Mouse (Mus musculus): ENCODE measurements around the gene Fam110c. TPM values are rescaled to one million over a fixed set of nuclear protein-coding genes. Genes with fewer than 3 reads are reported as not detected.

Fam110c gene
- polyA plus RNA-seq, 1 experiment from 2014 or later, result 0.13 TPM

DNA sequence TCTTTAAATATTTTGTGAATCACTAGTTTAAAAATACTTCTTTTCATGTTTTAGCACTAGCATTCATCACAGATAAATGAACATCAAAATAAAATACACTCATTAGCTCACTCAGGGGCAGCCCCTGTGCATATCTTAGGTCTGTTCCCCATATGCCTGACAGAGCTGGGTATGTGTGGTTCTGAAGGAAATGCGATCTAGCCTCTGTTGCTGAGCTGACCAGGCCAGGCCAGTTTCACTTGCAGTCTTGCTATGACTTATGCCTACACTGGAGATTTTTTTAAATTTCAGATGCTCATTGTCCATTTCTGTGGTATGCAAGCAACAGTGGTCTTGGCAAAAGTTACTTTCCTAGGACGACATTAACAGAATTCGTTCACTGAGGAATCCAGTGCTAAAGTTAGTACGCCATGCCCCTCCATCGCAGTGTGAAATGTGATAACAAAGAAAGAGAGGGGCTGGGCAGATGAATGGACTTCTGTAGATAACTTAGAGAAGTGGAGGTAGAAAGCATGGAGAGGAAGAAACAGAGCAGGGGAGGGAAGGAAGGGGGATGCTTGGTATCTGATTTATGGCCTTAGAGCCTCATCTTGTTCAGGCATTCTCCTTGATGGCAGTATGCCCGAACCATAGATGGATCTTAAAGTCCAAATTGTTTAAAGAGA, 7.4 kb downstream of the Fam110c start:
- WGBS, result 91% methylated on average over 6 of the region's 6 CpGs
- no peak for DNase-seq (ENCODE audit: low spot score)
- no peaks in the 10 kb centered on the region for H3K9me3 ChIP-seq (replicated peaks)
- H3K4me3 ChIP-seq, result no peak overlapping the region
- no peaks in the 10 kb centered on the region for H3K36me3 ChIP-seq
- H3K27ac ChIP-seq, result no peak overlapping the region
- H3K27me3 ChIP-seq (ENCODE audit: low read depth, poor library complexity, severe bottlenecking), result peaks cover 18% of the 10 kb centered on the region
- peaks cover 8% of the 10 kb centered on the region; the same call in 1 of the 2 replicates for H3K4me1 ChIP-seq

DNA sequence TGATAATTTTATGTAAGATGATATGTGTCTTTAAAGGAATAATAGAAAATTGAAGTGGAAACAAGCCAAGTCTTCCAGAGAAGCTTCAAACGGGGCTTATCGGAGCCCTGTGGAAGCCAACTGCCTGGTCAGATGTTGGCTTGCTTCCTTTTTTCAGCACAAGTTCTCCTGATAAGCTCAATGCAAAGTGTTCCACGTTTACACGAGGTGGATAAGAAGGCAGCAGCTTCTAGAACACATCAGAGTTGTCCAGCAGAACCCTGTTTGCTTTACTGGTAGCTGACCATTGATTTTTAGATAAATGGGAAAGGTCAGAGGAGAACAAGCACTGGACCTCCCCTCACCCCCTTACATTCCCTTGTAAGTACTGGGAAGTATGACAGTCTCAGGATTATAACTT, 9.3 kb downstream of the Fam110c start:
- H3K36me3 ChIP-seq, result no peaks in the 10 kb centered on the region
- H3K9me3 ChIP-seq (replicated peaks), result no peaks in the 10 kb centered on the region
- H3K27ac ChIP-seq, result no peak overlapping the region
- DNase-seq (ENCODE audit: low spot score), result no peak
- WGBS, result 87% methylated on average over 4 of the region's 4 CpGs
- H3K4me3 ChIP-seq, result no peak overlapping the region
- H3K27me3 ChIP-seq (ENCODE audit: low read depth, poor library complexity, severe bottlenecking), result 0 out of 2 replicates have a peak, but pooled peaks cover 3% of the 10 kb centered on the region
- peaks cover 8% of the 10 kb centered on the region; the same call in 1 of the 2 replicates for H3K4me1 ChIP-seq

DNA sequence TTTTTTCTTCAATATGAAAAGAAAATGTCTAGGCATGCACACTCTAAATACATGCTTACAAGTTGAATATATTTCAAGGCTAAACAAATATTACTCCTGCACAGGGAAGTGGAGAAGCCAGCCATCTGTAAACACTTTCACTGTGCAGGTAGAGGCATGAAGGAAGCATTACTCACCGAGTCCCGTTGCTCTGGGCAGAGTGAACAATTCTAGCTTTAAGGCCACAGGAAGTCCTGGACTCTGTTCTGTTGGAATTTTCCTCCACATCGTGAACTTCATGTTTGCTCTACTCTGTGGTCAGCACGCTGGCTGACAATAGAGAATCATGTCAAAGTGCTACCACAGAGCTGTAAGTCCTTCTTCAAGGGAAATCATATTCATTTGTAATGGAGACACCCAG, 9.7 kb downstream of the Fam110c start:
- Histone ChIP-seq H3K4me1 (peaks cover 4% of the 10 kb centered on the region; the same call in 1 of the 2 replicates), H3K9me3 (replicated peaks) (no peaks in the 10 kb centered on the region), H3K27ac (no peak overlapping the region), H3K27me3 (ENCODE audit: low read depth, poor library complexity, severe bottlenecking) (0 out of 2 replicates have a peak, but pooled peaks cover 3% of the 10 kb centered on the region), H3K36me3 (no peaks in the 10 kb centered on the region), H3K4me3 (no peak overlapping the region)
- no peak for DNase-seq (ENCODE audit: low spot score)
- 91% methylated on average over 4 of the region's 4 CpGs for WGBS

DNA sequence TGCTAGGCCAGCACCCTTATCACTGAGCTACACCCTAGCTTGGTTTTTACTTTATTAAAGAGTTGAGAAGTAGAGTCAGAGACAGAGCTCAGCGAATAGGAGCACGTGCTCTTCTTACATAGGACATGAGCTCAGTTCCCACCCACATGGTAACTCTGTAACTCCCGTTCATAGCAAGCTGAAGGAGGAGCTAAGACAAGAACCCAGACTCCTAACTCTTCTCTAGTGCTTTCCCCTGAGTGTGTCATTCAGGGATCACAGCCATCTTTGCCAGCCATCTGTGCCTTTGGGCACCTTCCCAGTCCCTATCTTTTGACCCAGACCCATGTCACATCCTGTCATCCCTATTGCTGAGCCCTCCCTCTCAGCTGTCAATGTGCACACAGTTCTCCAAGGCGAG, 13.4 kb downstream of the Fam110c start:
- no peaks in the 10 kb centered on the region for H3K36me3 ChIP-seq
- H3K27me3 ChIP-seq (ENCODE audit: low read depth, poor library complexity, severe bottlenecking), result peaks cover 7% of the 10 kb centered on the region; the same call in 1 of the 2 replicates
- 87% methylated on average over 4 of the region's 4 CpGs for WGBS
- H3K4me1 ChIP-seq, result no peaks in the 10 kb centered on the region
- H3K27ac ChIP-seq, result no peak overlapping the region
- no peaks in the 10 kb centered on the region for H3K9me3 ChIP-seq (replicated peaks)
- DNase-seq (ENCODE audit: low spot score), result no peak
- no peak overlapping the region for H3K4me3 ChIP-seq

DNA sequence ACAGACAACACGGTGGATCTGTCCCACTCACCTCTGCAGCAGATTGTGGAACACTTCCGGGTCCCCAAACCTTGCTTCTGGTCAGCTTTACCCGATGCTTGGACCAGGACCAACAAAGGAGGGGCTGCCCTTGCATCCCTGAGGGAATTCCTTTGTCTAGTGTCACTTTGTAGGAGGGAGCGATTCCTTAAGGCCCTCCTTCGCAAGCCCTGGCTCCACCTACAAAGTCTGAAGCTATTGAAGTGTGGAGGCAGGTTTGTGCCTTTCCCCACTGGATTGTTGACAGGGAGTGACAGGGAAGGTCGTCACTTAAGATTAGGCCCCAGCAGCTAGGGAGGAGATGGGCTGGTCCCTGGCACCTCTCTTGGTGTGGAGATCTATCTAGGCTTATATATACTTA, 16.7 kb downstream of the Fam110c start:
- H3K4me3 ChIP-seq, result no peak overlapping the region
- no peak for DNase-seq (ENCODE audit: low spot score)
- 39% methylated on average over 6 of the region's 6 CpGs for WGBS
- peaks cover 7% of the 10 kb centered on the region; the same call in 1 of the 2 replicates for H3K27me3 ChIP-seq (ENCODE audit: low read depth, poor library complexity, severe bottlenecking)
- H3K9me3 ChIP-seq (replicated peaks), result no peaks in the 10 kb centered on the region
- no peaks in the 10 kb centered on the region for H3K4me1 ChIP-seq
- no peak overlapping the region for H3K27ac ChIP-seq
- H3K36me3 ChIP-seq, result no peaks in the 10 kb centered on the region

DNA sequence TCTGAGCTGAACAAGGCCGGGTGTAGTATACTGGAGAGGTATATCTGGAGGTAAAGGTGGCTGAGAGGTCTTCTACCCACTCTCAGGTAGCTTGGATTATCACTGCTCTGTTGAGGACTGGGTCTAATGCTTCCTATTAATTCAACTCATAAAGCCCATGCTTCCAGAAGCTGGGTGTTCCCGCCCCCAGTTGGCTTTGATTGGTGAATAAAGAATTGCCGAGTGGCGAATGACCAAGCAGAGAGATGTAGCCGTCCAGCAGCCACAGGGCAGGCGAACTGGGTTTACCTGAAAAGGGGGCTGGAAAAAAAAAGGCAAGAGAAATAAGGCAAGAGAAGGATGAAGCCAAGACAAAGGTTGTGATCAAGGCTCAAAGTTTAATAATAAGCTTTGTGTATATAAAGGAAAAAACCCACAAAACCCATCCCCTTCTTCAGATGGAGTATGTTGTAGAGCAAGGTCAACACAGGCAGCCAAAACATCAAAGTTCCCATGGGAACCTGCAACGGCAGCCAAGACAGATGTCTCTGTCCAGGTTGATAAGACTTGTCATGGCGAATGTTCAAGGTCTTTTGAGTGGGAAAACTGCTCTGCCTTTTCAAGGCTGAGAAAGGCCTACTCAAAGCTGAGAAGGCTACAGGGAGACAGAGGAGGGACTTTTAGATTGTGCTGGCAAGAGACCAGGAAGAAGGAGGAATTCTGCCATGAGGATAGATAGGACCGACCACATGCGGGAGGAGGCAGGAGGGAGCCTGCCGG, 17.4 kb downstream of the Fam110c start:
- H3K4me3 ChIP-seq, result no peak overlapping the region
- H3K27ac ChIP-seq, result no peak overlapping the region
- no peak for DNase-seq (ENCODE audit: low spot score)
- no peaks in the 10 kb centered on the region for H3K9me3 ChIP-seq (replicated peaks)
- peaks cover 7% of the 10 kb centered on the region; the same call in 1 of the 2 replicates for H3K27me3 ChIP-seq (ENCODE audit: low read depth, poor library complexity, severe bottlenecking)
- no peaks in the 10 kb centered on the region for H3K36me3 ChIP-seq
- 84% methylated on average over 11 of the region's 11 CpGs for whole genome bisulfite sequencing
- H3K4me1 ChIP-seq, result no peaks in the 10 kb centered on the region

DNA sequence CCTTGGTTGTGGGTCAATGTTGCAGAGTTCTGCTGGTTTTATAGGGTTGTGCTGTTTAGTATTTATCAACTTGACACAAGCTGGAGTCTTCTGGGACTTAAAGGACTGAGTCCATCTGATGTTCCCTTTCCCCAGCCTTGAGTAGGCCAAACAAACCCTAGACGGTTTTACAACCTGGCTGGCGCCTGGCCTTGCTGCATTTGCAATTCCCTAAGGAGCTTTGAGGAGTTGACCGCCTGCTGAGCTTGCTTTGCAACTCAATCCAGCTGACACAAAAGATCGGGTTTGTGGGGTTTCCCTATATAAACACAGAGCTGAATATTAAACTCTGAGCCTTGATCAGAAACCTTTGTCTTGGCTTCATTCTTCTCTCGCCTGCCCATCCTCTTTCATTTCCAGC, 18.8 kb downstream of the Fam110c start:
- Histone ChIP-seq H3K9me3 (replicated peaks) (no peaks in the 10 kb centered on the region), H3K36me3 (no peaks in the 10 kb centered on the region), H3K4me1 (no peaks in the 10 kb centered on the region), H3K27me3 (ENCODE audit: low read depth, poor library complexity, severe bottlenecking) (peaks cover 7% of the 10 kb centered on the region; the same call in 1 of the 2 replicates), H3K4me3 (no peak overlapping the region), H3K27ac (no peak overlapping the region)
- DNase-seq (ENCODE audit: low spot score), result no peak
- 28% methylated on average over 5 of the region's 5 CpGs for WGBS

DNA sequence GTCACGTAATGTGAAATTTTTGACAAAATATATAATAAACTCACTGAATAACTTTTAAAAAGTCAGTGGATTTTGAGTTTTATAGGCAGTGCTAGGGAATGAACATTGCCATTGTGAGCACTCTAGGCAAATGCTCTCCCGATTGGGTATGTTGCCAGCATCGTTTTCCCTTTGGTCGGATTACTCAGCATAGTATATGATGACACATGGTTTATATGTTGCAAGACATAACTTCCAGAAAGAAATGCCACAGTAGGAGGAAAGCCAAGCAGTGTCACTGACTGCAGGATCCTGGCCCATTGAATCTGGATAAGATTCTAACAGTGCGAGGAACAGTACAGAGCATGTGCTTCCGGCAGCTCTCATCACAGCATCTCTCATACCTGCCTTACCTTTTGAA, 23.5 kb downstream of the Fam110c start:
- no peak overlapping the region for H3K27ac ChIP-seq
- 93% methylated on average over 6 of the region's 6 CpGs for WGBS
- H3K4me3 ChIP-seq, result no peak overlapping the region
- DNase-seq (ENCODE audit: low spot score), result no peak
- no peaks in the 10 kb centered on the region for H3K27me3 ChIP-seq (ENCODE audit: low read depth, poor library complexity, severe bottlenecking)
- H3K9me3 ChIP-seq (replicated peaks), result no peaks in the 10 kb centered on the region
- no peaks in the 10 kb centered on the region for H3K36me3 ChIP-seq
- H3K4me1 ChIP-seq, result no peaks in the 10 kb centered on the region

DNA sequence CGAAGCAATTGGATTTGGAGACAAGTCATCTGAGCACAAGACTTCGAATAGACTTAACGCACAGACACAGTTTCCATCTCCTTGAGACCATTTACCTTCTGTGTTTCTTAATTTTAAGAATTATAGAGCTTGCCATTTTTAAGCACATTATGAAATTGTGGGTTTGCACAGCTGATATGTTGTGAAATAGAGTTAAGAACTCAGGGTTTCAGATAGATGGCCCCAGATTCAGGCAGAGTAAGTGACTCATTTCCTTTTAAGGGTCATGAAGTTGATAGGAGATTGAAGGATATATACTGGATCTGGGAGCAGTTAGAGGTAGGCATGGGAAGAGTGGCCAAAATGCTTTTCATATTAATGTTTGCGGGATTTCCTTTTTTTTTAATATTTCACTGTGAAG, 27.5 kb downstream of the Fam110c start:
- Histone ChIP-seq H3K27me3 (ENCODE audit: low read depth, poor library complexity, severe bottlenecking) (no peaks in the 10 kb centered on the region), H3K4me1 (no peaks in the 10 kb centered on the region), H3K4me3 (no peak overlapping the region), H3K9me3 (replicated peaks) (no peaks in the 10 kb centered on the region), H3K27ac (no peak overlapping the region), H3K36me3 (no peaks in the 10 kb centered on the region)
- WGBS, result 98% methylated on average over 4 of the region's 4 CpGs
- DNase-seq (ENCODE audit: low spot score), result no peak

DNA sequence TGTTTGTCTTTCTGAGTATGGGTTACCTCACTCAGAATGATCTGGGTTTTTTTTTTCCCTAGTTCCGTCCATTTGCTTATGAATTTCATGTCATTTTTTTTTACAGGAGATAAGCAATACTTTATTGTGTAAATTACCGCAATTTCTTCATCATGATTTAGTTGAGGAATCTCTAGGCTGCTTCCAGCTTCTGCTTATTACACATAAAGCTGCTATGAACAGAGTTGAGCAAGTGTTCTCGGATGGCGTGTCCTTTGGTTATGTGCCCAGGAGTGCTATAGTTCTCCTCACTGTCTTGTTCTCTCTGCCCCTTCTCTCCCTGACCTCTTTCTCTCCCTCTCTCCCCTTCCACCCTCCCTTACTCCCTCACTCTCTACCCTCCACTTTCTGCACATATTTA, 28.2 kb downstream of the Fam110c start:
- no peak overlapping the region for H3K4me3 ChIP-seq
- H3K27ac ChIP-seq, result no peak overlapping the region
- no peak for DNase-seq (ENCODE audit: low spot score)
- 87% methylated on average over 4 of the region's 4 CpGs for WGBS
- H3K36me3 ChIP-seq, result no peaks in the 10 kb centered on the region
- no peaks in the 10 kb centered on the region for H3K9me3 ChIP-seq (replicated peaks)
- no peaks in the 10 kb centered on the region for H3K4me1 ChIP-seq
- H3K27me3 ChIP-seq (ENCODE audit: low read depth, poor library complexity, severe bottlenecking), result no peaks in the 10 kb centered on the region

DNA sequence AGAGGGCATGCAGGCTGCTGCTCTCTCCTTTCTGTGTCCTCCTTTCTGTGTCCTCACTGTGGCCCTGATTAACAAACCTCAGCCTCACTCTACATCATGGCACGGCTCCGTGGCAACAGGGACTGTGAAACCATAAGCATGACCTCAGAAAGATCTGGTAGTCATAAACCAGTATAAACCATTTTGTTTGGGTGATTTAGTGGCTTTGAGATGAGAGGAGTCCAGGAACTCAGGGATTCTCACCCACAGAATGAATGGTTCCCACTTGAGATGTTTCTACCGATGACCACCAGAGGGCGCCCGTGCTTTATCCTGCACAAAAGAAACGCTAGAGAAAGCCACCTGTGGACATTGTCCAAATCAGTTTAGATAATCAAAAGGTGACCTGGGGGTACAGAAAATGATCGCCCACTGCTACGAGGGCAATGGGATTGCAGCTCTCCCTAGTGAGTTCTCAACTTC, 42.4 kb downstream of the Fam110c start:
- no peaks in the 10 kb centered on the region; the same call in 1 of the 2 replicates for H3K4me1 ChIP-seq
- H3K36me3 ChIP-seq, result no peaks in the 10 kb centered on the region
- WGBS, result 19% methylated on average over 8 of the region's 8 CpGs
- H3K4me3 ChIP-seq, result no peak overlapping the region
- H3K27ac ChIP-seq, result no peak overlapping the region
- peak; percentile 89 for DNase-seq (ENCODE audit: low spot score)
- H3K9me3 ChIP-seq (replicated peaks), result no peaks in the 10 kb centered on the region
- H3K27me3 ChIP-seq (ENCODE audit: low read depth, poor library complexity, severe bottlenecking), result no peaks in the 10 kb centered on the region

DNA sequence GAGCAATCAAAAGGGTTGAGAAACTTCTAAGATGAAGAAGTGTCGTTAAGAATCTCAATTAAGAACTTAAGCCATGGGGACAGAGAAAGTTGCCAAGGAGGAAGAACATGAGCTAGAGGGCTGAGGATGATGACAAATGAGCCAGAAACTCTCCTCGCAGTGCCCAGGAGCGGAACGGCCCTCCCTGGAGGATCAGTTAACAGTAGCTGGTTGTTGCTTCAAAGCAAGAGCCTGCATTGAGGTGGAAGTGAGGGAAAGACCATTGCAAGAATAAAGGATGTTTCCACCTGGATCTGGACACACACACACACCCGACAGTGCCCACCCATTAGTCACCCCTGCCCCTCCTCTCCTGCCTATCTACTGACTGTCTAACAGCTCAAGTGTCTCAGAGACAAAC, 46.9 kb downstream of the Fam110c start:
- H3K27me3 ChIP-seq (ENCODE audit: low read depth, poor library complexity, severe bottlenecking), result no peaks in the 10 kb centered on the region
- DNase-seq (ENCODE audit: low spot score), result no peak
- no peaks in the 10 kb centered on the region for H3K36me3 ChIP-seq
- H3K4me1 ChIP-seq, result peaks cover 5% of the 10 kb centered on the region; the same call in 1 of the 2 replicates
- H3K27ac ChIP-seq, result no peak overlapping the region
- no peaks in the 10 kb centered on the region for H3K9me3 ChIP-seq (replicated peaks)
- WGBS, result 85% methylated on average over 5 of the region's 5 CpGs
- H3K4me3 ChIP-seq, result no peak overlapping the region

DNA sequence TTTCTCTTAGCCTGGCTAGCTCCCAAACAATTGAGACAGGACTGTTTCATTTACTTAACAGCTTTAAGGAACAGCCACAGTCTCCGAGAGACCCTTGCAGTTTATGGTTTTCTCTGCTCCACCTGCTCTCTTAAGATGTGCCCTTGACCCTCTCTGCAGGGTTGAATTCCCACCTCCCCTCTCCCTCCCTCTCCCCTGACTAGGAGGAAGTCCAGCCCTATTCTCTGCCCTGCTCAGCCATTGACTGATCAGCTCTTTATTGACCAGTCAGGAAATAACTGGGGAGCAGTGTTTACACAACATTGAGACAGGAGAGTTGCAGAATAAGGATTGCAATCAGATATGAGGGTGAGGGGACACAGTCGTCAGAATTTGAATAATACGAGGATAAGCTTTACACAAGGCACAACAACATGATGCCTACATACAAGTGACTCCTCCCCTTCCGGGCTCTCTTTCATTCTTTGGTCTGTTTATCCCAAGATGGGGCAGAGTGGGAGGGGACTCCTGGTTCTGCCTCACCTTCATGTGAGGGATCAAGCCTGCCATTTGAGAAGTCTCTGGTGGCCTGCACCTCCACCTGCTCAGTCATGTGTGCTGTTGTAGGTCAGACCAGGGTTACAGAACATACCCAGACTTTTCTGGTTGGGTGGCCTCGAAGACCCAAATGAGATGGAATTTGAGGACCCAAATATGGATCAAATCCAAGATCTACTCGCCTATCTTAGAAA, 49.4 kb downstream of the Fam110c start:
- no peak for DNase-seq (ENCODE audit: low spot score)
- Histone ChIP-seq H3K9me3 (replicated peaks) (no peaks in the 10 kb centered on the region), H3K36me3 (no peaks in the 10 kb centered on the region), H3K27ac (no peak overlapping the region), H3K27me3 (ENCODE audit: low read depth, poor library complexity, severe bottlenecking) (no peaks in the 10 kb centered on the region), H3K4me1 (peaks cover 5% of the 10 kb centered on the region; the same call in 1 of the 2 replicates), H3K4me3 (no peak overlapping the region)
- 73% methylated on average over 6 of the region's 6 CpGs for WGBS
